Mouse (Mus musculus) layer of hippocampus, adult 18-20 months (tissue): Measurements from ENCODE around the gene Slc7a8. TPM values are rescaled to one million over a fixed set of nuclear protein-coding genes. Genes with fewer than 3 reads are reported as not detected.

ENCODE experiments used
- DNase-seq, 2 experiments: peaks; one replicate each; pipeline ENCODE4 v3.0.0; 2022; ENCODE audit warnings: low spot score in 2 of 2
- total RNA-seq, 2 experiments: library from RNA; stranded (reverse); gene quantifications; 2 replicates each; pipeline ENCODE4 v1.2.3; 2021

Slc7a8 gene
- total RNA-seq, 2 experiments from 2014 or later: 52.3 to 53.1 TPM

GRCm38 (mm10) chr14:54741721-54742120, 40.0 kb downstream of the Slc7a8 start:
- DNase-seq: no peak

GRCm38 (mm10) chr14:54737634-54738033, 44.1 kb downstream of the Slc7a8 start:
- DNase-seq: no peak

GRCm38 (mm10) chr14:54736555-54737552, 44.9 kb downstream of the Slc7a8 start:
- peak; percentile 69 to 74 for DNase-seq

GRCm38 (mm10) chr14:54735221-54735620, 46.5 kb downstream of the Slc7a8 start:
- no peak for DNase-seq

- DNase-seq: no peak
Measured at GRCm38 (mm10) chr14:54734004-54734403, 47.7 kb downstream of the Slc7a8 start.

- DNase-seq: no peak
Measured at GRCm38 (mm10) chr14:54732206-54732605, 49.5 kb downstream of the Slc7a8 start.

GRCm38 (mm10) chr14:54730305-54730704, 51.4 kb downstream of the Slc7a8 start:
- DNase-seq: peak; percentile 54 to 71

- DNase-seq: no peak
Measured at GRCm38 (mm10) chr14:54728823-54729653, 52.7 kb downstream of the Slc7a8 start.

GRCm38 (mm10) chr14:54727565-54727964, 54.2 kb downstream of the Slc7a8 start:
- DNase-seq: no peak

GRCm38 (mm10) chr14:54724049-54724448, 57.7 kb downstream of the Slc7a8 start:
- no peak for DNase-seq

GRCm38 (mm10) chr14:54721711-54722110, 60.0 kb downstream of the Slc7a8 start:
- no peak for DNase-seq

GRCm38 (mm10) chr14:54720654-54721350, 60.9 kb downstream of the Slc7a8 start:
- no peak for DNase-seq

GRCm38 (mm10) chr14:54720041-54720440, 61.7 kb downstream of the Slc7a8 start:
- DNase-seq: no peak

- no peak for DNase-seq
Measured at GRCm38 (mm10) chr14:54715402-54715801, 66.3 kb downstream of the Slc7a8 start.

GRCm38 (mm10) chr14:54714617-54715081, 67.1 kb downstream of the Slc7a8 start:
- peak in 1 of 2 experiments; percentile 26 for DNase-seq

- peak; percentile 68 to 93 for DNase-seq
Measured at GRCm38 (mm10) chr14:54714121-54714520, 67.6 kb downstream of the Slc7a8 start.

- no peak for DNase-seq
Measured at GRCm38 (mm10) chr14:54712861-54713260, 68.9 kb downstream of the Slc7a8 start.

- DNase-seq: no peak
Measured at GRCm38 (mm10) chr14:54712074-54712473, 69.7 kb downstream of the Slc7a8 start, which contains the start of gene Cebpe. Gene Cebpe (minus strand): TSS chr14:54712174.

GRCm38 (mm10) chr14:54709054-54709453, 72.7 kb downstream of the Slc7a8 start:
- no peak for DNase-seq

- DNase-seq: no peak
Measured at GRCm38 (mm10) chr14:54706589-54707320, 75.0 kb downstream of the Slc7a8 start.
